Mouse (Mus musculus) gastrocnemius, postnatal 14 days (tissue): ENCODE data around the gene Skp1a. TPM values are rescaled to one million over a fixed set of nuclear protein-coding genes. Genes with fewer than 3 reads are reported as not detected.

Experiments used
- DNase-seq: peaks from one replicate; pipeline ENCODE4 v3.0.0; 2021; ENCODE audit warnings: mixed read lengths
- intact Hi-C: fragments of 180-260 bp; cut with DNase I; formaldehyde crosslinking; loops from one replicate; pipeline ENCODE4 v1.15.1; 2025; ENCODE audit warnings: low total_unique reads
- total RNA-seq, 2 experiments: library from RNA; stranded (reverse); gene quantifications; 2 replicates each; pipeline ENCODE4 v1.2.3; 2021

Skp1a gene
- total RNA-seq, 2 experiments from 2014 or later, result 244 to 247 TPM

GRCm38 (mm10) chr11:52249452-52249851 is 17.7 kb downstream of the Skp1a start:
- DNase-seq, result no peak
- intact Hi-C loops, result no loop called here

GRCm38 (mm10) chr11:52251770-52252169 is 20.0 kb downstream of the Skp1a start:
- intact Hi-C loops, result no loop called here
- DNase-seq, result no peak

GRCm38 (mm10) chr11:52252692-52253091 is 20.9 kb downstream of the Skp1a start:
- intact Hi-C loops, result no loop called here

GRCm38 (mm10) chr11:52253674-52254375 is 22.0 kb downstream of the Skp1a start:
- intact Hi-C loops, result no loop called here
- DNase-seq, result peak; percentile 65

More at GRCm38 (mm10) chr11:52252692-52253091, 20.9 kb downstream of the Skp1a start:
- no peak for DNase-seq

GRCm38 (mm10) chr11:52255077-52255476 is 23.3 kb downstream of the Skp1a start:
- no peak for DNase-seq
- intact Hi-C loops, result loop anchor here (5.0 kb wide), 1 partner anchor 42 kb away; no protein-coding TSS in a partner anchor

GRCm38 (mm10) chr11:52257376-52257775 is 25.6 kb downstream of the Skp1a start:
- DNase-seq, result no peak
- intact Hi-C loops, result loop anchor here (5.0 kb wide), 1 partner anchor 40 kb away; no protein-coding TSS in a partner anchor

GRCm38 (mm10) chr11:52258711-52259110 is 26.9 kb downstream of the Skp1a start:
- intact Hi-C loops, result loop anchor here (5.0 kb wide), 1 partner anchor 39 kb away; no protein-coding TSS in a partner anchor
- DNase-seq, result no peak

GRCm38 (mm10) chr11:52260878-52261277 is 29.1 kb downstream of the Skp1a start:
- intact Hi-C loops, result loop anchor here (5.0 kb wide), 1 partner anchor 81 kb away; no protein-coding TSS in a partner anchor
- no peak for DNase-seq

GRCm38 (mm10) chr11:52261937-52262336 is 30.1 kb downstream of the Skp1a start:
- intact Hi-C loops, result loop anchor here (5.0 kb wide), 1 partner anchor 80 kb away; no protein-coding TSS in a partner anchor
- DNase-seq, result peak; percentile 76

GRCm38 (mm10) chr11:52262338-52262737 is 30.5 kb downstream of the Skp1a start:
- no peak for DNase-seq

GRCm38 (mm10) chr11:52264871-52265270 is 33.1 kb downstream of the Skp1a start:
- intact Hi-C loops, result loop anchor here (5.0 kb wide), 1 partner anchor 77 kb away; no protein-coding TSS in a partner anchor
- no peak for DNase-seq

More at GRCm38 (mm10) chr11:52262338-52262737, 30.5 kb downstream of the Skp1a start:
- intact Hi-C loops, result loop anchor here (5.0 kb wide), 1 partner anchor 80 kb away; no protein-coding TSS in a partner anchor

- no peak for DNase-seq
- intact Hi-C loops, result no loop called here
Measured at GRCm38 (mm10) chr11:52265616-52266307, 34.0 kb downstream of the Skp1a start.

- intact Hi-C loops, result no loop called here
- no peak for DNase-seq
Measured at GRCm38 (mm10) chr11:52267271-52267670, 35.5 kb downstream of the Skp1a start.

- intact Hi-C loops, result no loop called here
- DNase-seq, result no peak
Measured at GRCm38 (mm10) chr11:52268104-52268835, 36.5 kb downstream of the Skp1a start.

- DNase-seq, result no peak
- intact Hi-C loops, result no loop called here
Measured at GRCm38 (mm10) chr11:52269841-52270240, 38.0 kb downstream of the Skp1a start.

- DNase-seq, result no peak
- intact Hi-C loops, result no loop called here
Measured at GRCm38 (mm10) chr11:52271765-52272495, 40.1 kb downstream of the Skp1a start.

GRCm38 (mm10) chr11:52272619-52273018 is 40.8 kb downstream of the Skp1a start:
- DNase-seq, result no peak
- intact Hi-C loops, result no loop called here

- DNase-seq, result no peak
- intact Hi-C loops, result no loop called here
Measured at GRCm38 (mm10) chr11:52273183-52273941, 41.6 kb downstream of the Skp1a start.
